In the genomic region with DNA sequence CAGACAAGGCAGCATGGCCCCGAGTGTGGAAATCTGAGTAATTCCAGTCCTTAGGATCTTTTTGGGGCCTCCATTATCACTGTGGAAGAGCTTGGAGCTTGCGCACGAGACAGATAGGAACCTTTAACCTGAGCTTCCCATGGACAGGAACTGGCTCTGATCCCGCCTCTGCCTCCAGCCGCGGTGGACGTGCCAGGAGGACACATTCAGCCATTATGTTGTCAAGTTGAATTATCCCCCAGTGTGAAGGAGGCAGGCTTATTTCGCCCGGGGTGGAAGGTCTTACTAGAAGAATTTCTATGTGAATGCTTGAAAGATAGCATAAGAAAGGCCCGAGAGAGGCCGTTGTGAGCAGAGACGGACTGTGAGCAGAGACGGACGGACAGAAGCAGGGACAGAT, we compare ENCODE assay signal across 10 mouse cellular contexts. TPM values are rescaled to one million over a fixed set of nuclear protein-coding genes. Genes with fewer than 3 reads are reported as not detected.
DNase-seq lines count a peak whose midpoint lies in the region; ATAC-seq lines count a peak whose summit lies in the region.
"Had no signal": no experiment of that assay in that cellular context is flagged by ENCODE, and none has a peak within 500 bp of the region (broad histone marks: within the 10 kb centered on the region; RNA-seq: fewer than 3 reads in every experiment).

No protein-coding gene starts in this region.

- no peak overlapping the region for H3K9ac ChIP-seq in kidney, embryonic 16.5 days (replicated peaks; ENCODE audit: low read length)
- H3K9ac ChIP-seq in intestine, embryonic 15.5 days = no peak overlapping the region
- H3K9ac ChIP-seq: limb, embryonic 12.5 days; midbrain, embryonic 15.5 days had no signal

- no peaks in the 10 kb centered on the region for H3K9me3 ChIP-seq in heart, embryonic 10.5 days
- no peaks in the 10 kb centered on the region for H3K9me3 ChIP-seq in kidney, embryonic 16.5 days (ENCODE audit: low read length)
- no peaks in the 10 kb centered on the region for H3K9me3 ChIP-seq in intestine, embryonic 15.5 days
- H3K9me3 ChIP-seq: limb, embryonic 12.5 days; midbrain, embryonic 15.5 days had no signal

- peak overlapping the region; percentile 13; the same call in 1 of the 2 replicates for H3K4me3 ChIP-seq in heart, embryonic 10.5 days
- H3K4me3 ChIP-seq in kidney, embryonic 16.5 days (ENCODE audit: low read length) = peak overlapping the region; percentile 11; the same call in 1 of the 2 replicates
- H3K4me3 ChIP-seq in intestine, embryonic 15.5 days (replicated peaks) = no peak overlapping the region
- H3K4me3 ChIP-seq: limb, embryonic 12.5 days; midbrain, embryonic 15.5 days had no signal

- ATAC-seq in cerebellum, adult (ENCODE audit: insufficient number of reproducible peaks, low FRiP score, low TSS enrichment) = no peak
- ATAC-seq in kidney, embryonic 16.5 days (ENCODE audit: low FRiP score, low TSS enrichment) = peak; percentile 47; the same call in 1 of the 2 replicates
- no peak for ATAC-seq in megakaryocyte progenitor cell, adult 5-6 weeks (replicated peaks; ENCODE audit: poor library complexity)
- no peak for ATAC-seq in intestine, embryonic 15.5 days
- ATAC-seq: midbrain, embryonic 15.5 days had no signal

- H3K4me2 ChIP-seq in kidney, embryonic 16.5 days (replicated peaks; ENCODE audit: low read depth, low read length) = peak overlapping the region; percentile 35
- no peak overlapping the region for H3K4me2 ChIP-seq in intestine, embryonic 15.5 days (replicated peaks)
- H3K4me2 ChIP-seq: limb, embryonic 12.5 days; midbrain, embryonic 15.5 days had no signal

- DNase-seq in cerebellum, adult 11 months = peak; percentile 49
- DNase-seq in ZHBTc4 (ENCODE audit: low read depth, low spot score) = peak; percentile 39
- DNase-seq in heart, embryonic 10.5 days (ENCODE audit: low spot score) = no peak
- DNase-seq in B cell, adult 2 months = no peak

- peak overlapping the region; percentile 65 for H3K27ac ChIP-seq in heart, embryonic 10.5 days
- H3K27ac ChIP-seq in kidney, embryonic 16.5 days (ENCODE audit: low read length) = peak overlapping the region; percentile 80
- no peak overlapping the region for H3K27ac ChIP-seq in intestine, embryonic 15.5 days
- H3K27ac ChIP-seq: limb, embryonic 12.5 days; midbrain, embryonic 15.5 days had no signal

- no peaks in the 10 kb centered on the region for H3K27me3 ChIP-seq in heart, embryonic 10.5 days (ENCODE audit: insufficient read depth, poor library complexity, severe bottlenecking)
- H3K27me3 ChIP-seq in kidney, embryonic 16.5 days (ENCODE audit: insufficient read depth, low read length) = no peaks in the 10 kb centered on the region
- no peaks in the 10 kb centered on the region for H3K27me3 ChIP-seq in intestine, embryonic 15.5 days (replicated peaks)
- H3K27me3 ChIP-seq: limb, embryonic 12.5 days; midbrain, embryonic 15.5 days had no signal

- H3K4me1 ChIP-seq in heart, embryonic 10.5 days = peaks cover 29% of the 10 kb centered on the region
- peaks cover 30% of the 10 kb centered on the region for H3K4me1 ChIP-seq in kidney, embryonic 16.5 days (ENCODE audit: insufficient read depth, low read length)
- H3K4me1 ChIP-seq in intestine, embryonic 15.5 days (replicated peaks) = peaks cover 7% of the 10 kb centered on the region; the same call in 1 of the 2 replicates

- 43% methylated on average over 14 of the region's 14 CpGs for WGBS in heart, embryonic 10.5 days
- WGBS in kidney, embryonic 16.5 days = 19% methylated on average over 14 of the region's 14 CpGs
- 56% methylated on average over 14 of the region's 14 CpGs for WGBS in intestine, embryonic 15.5 days

- peaks cover 25% of the 10 kb centered on the region for H3K36me3 ChIP-seq in heart, embryonic 10.5 days
- no peaks in the 10 kb centered on the region for H3K36me3 ChIP-seq in kidney, embryonic 16.5 days (ENCODE audit: insufficient read depth, low read length)
- 0 out of 2 replicates have a peak, but pooled peaks cover 4% of the 10 kb centered on the region for H3K36me3 ChIP-seq in intestine, embryonic 15.5 days

RNA-seq across cellular contexts. Expression of gene Rangap1, which starts 4.4 kb away (rescaled TPM):
- polyA plus RNA-seq in heart, embryonic 10.5 days (2016; fragmentation: Nextera tagmentation; extraction: Ambion mirVana) = 140 and 141 TPM in 2 replicates
- polyA plus RNA-seq in kidney, embryonic 16.5 days (2015; fragmentation: Nextera tagmentation; extraction: Ambion mirVana) = 101 and 109 TPM in 2 replicates
- total RNA-seq in megakaryocyte progenitor cell, adult 5-6 weeks (2015) = 44.1 and 46.9 TPM in 2 replicates
- 106 and 129 TPM in 2 replicates for total RNA-seq in megakaryocyte progenitor cell, adult 5-6 weeks (2017)
- polyA plus RNA-seq in intestine, embryonic 15.5 days (2015; fragmentation: Nextera tagmentation; extraction: Ambion mirVana) = 95.0 and 102 TPM in 2 replicates

RNA-seq across cellular contexts. Expression of gene Zc3h7b, which starts 4.9 kb away (rescaled TPM):
- polyA plus RNA-seq in heart, embryonic 10.5 days (2016; fragmentation: Nextera tagmentation; extraction: Ambion mirVana) = 30.1 and 34.2 TPM in 2 replicates
- 35.1 and 40.3 TPM in 2 replicates for polyA plus RNA-seq in kidney, embryonic 16.5 days (2015; fragmentation: Nextera tagmentation; extraction: Ambion mirVana)
- total RNA-seq in megakaryocyte progenitor cell, adult 5-6 weeks (2015) = 19.3 and 20.5 TPM in 2 replicates
- 16.0 and 17.8 TPM in 2 replicates for total RNA-seq in megakaryocyte progenitor cell, adult 5-6 weeks (2017)
- polyA plus RNA-seq in intestine, embryonic 15.5 days (2015; fragmentation: Nextera tagmentation; extraction: Ambion mirVana) = 16.8 and 17.2 TPM in 2 replicates

RNA-seq across cellular contexts. Expression of gene Tef, which starts 52.5 kb away (rescaled TPM):
- 17.3 and 20.2 TPM in 2 replicates for polyA plus RNA-seq in heart, embryonic 10.5 days (2016; fragmentation: Nextera tagmentation; extraction: Ambion mirVana)
- 25.7 and 28.9 TPM in 2 replicates for polyA plus RNA-seq in kidney, embryonic 16.5 days (2015; fragmentation: Nextera tagmentation; extraction: Ambion mirVana)
- total RNA-seq in megakaryocyte progenitor cell, adult 5-6 weeks (2015) = 4.9 and 5.1 TPM in 2 replicates
- total RNA-seq in megakaryocyte progenitor cell, adult 5-6 weeks (2017) = 10.4 and 11.0 TPM in 2 replicates
- polyA plus RNA-seq in intestine, embryonic 15.5 days (2015; fragmentation: Nextera tagmentation; extraction: Ambion mirVana) = 15.9 and 17.7 TPM in 2 replicates

RNA-seq across cellular contexts. Expression of gene Chadl, which starts 52.7 kb away (rescaled TPM):
- 0.53 and 1.4 TPM in 2 replicates for polyA plus RNA-seq in heart, embryonic 10.5 days (2016; fragmentation: Nextera tagmentation; extraction: Ambion mirVana)
- 4.8 and 5.5 TPM in 2 replicates for polyA plus RNA-seq in kidney, embryonic 16.5 days (2015; fragmentation: Nextera tagmentation; extraction: Ambion mirVana)
- 0.57 and 0.59 TPM in 2 replicates for total RNA-seq in megakaryocyte progenitor cell, adult 5-6 weeks (2015)
- not detected in 2 replicates for total RNA-seq in megakaryocyte progenitor cell, adult 5-6 weeks (2017)
- polyA plus RNA-seq in intestine, embryonic 15.5 days (2015; fragmentation: Nextera tagmentation; extraction: Ambion mirVana) = 2.8 and 2.9 TPM in 2 replicates

Comparison
In these comparisons a context has a peak if more than half of its experiments do, and no peak if none do; other contexts are left out.
1. DNase-seq: peak in cerebellum, adult 11 months (single experiment) and ZHBTc4 (single experiment); none in heart, embryonic 10.5 days (single experiment) and B cell, adult 2 months (0 of 2).